Mouse (Mus musculus): ENCODE measurements around the gene Sucla2. TPM values are rescaled to one million over a fixed set of nuclear protein-coding genes. Genes with fewer than 3 reads are reported as not detected.
"Not testable (repeated sequence)": the region's sequence is repeated elsewhere in the genome, so short reads cannot be mapped to it uniquely, and the experiment has no call there.

Gene Sucla2
- total RNA-seq, 4 experiments from 2014 or later = 218 to 281 (median 245) TPM

DNA sequence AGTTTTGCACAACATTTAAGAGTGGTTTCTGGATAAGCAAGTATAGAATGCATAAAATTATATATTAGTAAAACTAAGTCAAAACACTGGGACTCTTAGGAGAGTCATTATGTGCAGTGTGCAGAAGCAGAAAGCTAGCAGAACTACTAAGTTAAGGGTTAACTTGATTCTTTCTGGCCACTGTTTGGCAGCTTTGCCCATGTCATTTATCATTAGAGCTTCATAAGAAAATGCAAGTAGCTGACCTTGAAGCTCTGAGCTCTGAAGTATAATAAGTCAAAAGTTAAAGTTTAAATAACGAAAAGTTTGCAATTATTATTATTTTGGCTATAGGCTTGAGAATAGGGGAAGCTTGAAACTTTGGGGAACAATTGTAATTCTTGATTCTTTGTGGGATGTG is 89.8 kb downstream of the Sucla2 start:
- DNase-seq = not testable (repeated sequence)

DNA sequence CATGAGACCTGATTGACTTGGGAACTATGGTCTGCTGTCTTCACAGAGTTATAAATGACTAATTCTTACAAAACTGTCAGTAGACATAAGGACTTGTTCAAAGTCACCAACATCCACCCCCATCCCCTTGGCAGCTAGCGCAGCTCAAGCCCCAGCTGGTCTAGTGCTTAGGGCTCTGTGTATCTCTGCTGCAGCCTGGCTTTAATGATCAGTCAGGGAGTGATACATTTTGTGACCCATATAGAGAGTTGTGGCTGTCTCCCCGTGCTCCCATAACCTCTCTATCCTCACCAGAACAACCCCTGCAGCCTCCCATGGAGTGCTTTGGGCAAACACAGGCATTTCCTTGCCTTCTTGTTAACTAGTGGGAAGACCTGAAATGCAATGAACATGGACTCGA is 95.8 kb downstream of the Sucla2 start:
- DNase-seq = no peak

- no peak for DNase-seq
Observed at GRCm38 (mm10) chr14:73622988-73623387, 97.9 kb downstream of the Sucla2 start.

DNA sequence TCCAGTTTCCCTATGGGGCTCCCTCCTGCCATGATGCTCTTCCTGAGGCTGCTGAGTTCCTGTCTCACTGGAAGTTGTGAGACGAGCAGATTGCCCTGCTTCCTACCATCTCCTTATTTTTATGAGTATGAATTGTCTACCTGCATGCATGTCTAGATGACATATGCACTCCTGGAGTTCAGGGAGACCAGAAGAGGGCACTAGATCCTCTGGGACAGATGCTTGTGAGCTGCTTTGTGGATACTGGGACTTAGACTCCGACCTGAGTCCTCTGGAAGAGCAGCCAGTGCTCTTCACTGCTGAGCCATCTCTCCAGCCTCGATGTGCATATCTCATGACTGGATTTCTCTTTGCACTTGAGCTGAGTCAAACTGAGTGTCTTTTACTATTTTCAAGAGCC is 100.3 kb downstream of the Sucla2 start:
- no peak for DNase-seq

- no peak for DNase-seq
Observed at GRCm38 (mm10) chr14:73631511-73631910, 106.4 kb downstream of the Sucla2 start.

GRCm38 (mm10) chr14:73632648-73633263 is 107.6 kb downstream of the Sucla2 start:
- DNase-seq = peak; percentile 21

DNA sequence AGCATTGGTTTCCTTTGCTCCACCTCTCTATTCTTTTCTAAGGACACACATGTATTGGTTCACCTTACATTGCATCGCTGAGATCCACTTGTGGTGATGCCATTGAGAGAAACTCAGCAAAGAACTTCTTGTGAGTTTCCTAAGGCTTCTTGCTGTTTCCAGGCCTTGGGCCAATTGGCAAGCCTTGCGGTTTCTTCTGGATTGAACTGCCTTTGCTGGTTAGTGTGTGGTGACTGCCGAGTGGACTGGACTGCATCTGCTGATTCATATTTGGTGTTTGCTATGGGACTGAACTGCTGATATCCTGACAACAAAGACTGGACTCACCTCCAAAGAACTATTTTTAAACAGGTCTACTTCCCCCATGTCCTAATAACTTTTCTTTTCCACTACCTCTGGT is 109.2 kb downstream of the Sucla2 start:
- DNase-seq = no peak

GRCm38 (mm10) chr14:73637460-73637859 is 112.3 kb downstream of the Sucla2 start:
- DNase-seq = no peak

Other genes with a start within 250 kb of the Sucla2 start
- 10 to 100 TPM; 13.3 to 30.4 (median 20.9) TPM for gene Rb1, start 199.5 kb upstream of the Sucla2 start, total RNA-seq (2022)
- gene Itm2b, start 140.0 kb upstream of the Sucla2 start, total RNA-seq (2022) = 1,000 to 10,000 TPM in 2 of 4 experiments, 100 to 1,000 TPM in 2; 972 to 1,094 (median 1,035) TPM
- gene Med4, start 15.3 kb upstream of the Sucla2 start, total RNA-seq (2022) = 10 to 100 TPM; 23.1 to 29.5 (median 26.1) TPM
- gene Nudt15, start 22.9 kb downstream of the Sucla2 start, total RNA-seq (2022) = 1 to 10 TPM; 5.2 to 7.2 (median 6.9) TPM
- not detected for gene Gm21750, start 135.9 kb downstream of the Sucla2 start, total RNA-seq (2022)

Measured in adrenal gland, adult 8-10 months (tissue).